Mouse (Mus musculus): Measurements from ENCODE around the gene Rccd1.

- TF ChIP-seq CTCF (IDR thresholded peaks at IDR 0.05; ENCODE audit: borderline replicate concordance, extremely low read depth, insufficient read depth, insufficient read length) = peak; percentile 72
- TF ChIP-seq POLR2A (IDR thresholded peaks at IDR 0.05; ENCODE audit: borderline replicate concordance, extremely low read depth, insufficient read depth, insufficient read length, poor library complexity, severe bottlenecking) = no peak
Observed at GRCm38 (mm10) chr7:80340793-80341192, 16.5 kb upstream of the Rccd1 start, which contains the start of gene Unc45a.
